Mouse (Mus musculus): ENCODE results near the gene Klhl21.
"Not testable (repeated sequence)": the region's sequence is repeated elsewhere in the genome, so short reads cannot be mapped to it uniquely, and the experiment has no call there.

Klhl21 gene

GRCm38 (mm10) chr4:152024525-152024924, 15.9 kb downstream of the Klhl21 start:
- DNase-seq = no peak

DNA sequence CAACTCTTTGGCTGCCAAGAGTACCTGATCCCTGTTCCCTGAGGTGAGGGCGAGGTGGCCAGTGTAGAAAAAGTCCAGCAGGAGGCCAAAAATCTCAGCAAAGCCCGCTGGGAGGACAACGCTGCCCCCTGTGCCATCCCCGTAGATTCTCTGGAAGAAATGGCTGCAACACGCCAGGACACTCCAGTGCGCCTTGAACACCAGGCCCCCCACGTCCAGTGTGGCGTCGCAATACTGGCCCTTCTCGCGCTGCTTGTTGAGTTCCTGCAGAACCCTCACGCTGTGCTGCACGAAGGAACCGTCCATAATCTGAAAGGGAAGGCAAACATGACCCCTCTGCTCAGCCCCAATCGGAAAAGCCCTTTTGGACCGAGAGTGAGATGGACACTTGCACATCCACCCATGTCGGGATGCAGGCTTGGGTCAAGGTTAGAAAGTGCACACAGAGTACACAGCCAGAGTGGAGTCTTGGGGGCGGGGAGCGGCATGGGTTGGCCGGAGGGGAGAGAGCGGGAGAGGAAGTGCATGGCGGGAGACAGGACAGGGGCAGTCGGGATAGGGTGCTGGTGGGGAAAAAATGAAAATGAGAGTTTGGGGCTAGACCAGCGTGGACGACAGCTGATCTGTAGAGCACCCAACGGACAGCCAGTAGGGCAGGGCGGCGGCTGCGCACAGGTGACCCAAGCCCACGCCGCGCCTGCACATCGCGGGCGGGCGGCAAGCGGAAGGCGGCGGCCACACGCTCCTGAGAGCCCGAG, 18.3 kb downstream of the Klhl21 start:
- peak; percentile 68 for DNase-seq

- peak; percentile 97 for DNase-seq
Measured at GRCm38 (mm10) chr4:152027524-152027923, 18.9 kb downstream of the Klhl21 start, which contains the start of gene Zbtb48. TSS of gene Zbtb48 (minus strand) at chr4:152027671.

- DNase-seq = no peak
Measured at GRCm38 (mm10) chr4:152028456-152028855, 19.9 kb downstream of the Klhl21 start.

- no peak for DNase-seq
Measured at GRCm38 (mm10) chr4:152029087-152029486, 20.5 kb downstream of the Klhl21 start.

DNA sequence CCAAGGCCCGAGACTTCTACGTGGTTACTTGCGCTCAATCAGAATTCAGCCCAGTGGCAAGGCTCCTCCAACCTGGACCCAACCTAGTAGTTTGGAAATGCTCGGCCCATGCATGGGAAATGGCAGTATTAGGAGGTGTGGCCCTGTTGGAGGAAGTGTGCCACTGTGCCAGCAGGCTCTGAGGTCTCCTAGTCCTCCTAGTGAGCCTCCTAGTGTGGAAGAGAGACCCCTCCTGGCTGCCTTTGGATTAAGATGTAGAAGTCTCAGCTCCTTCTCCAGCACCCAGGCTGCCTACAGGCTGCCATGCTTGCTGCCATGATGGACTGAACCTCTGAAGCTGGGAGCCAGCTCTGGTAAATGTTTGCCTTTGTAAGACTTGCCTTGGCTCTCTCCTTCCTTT, 21.4 kb downstream of the Klhl21 start:
- DNase-seq = no peak

GRCm38 (mm10) chr4:152032922-152033321, 24.3 kb downstream of the Klhl21 start:
- DNase-seq = no peak

DNA sequence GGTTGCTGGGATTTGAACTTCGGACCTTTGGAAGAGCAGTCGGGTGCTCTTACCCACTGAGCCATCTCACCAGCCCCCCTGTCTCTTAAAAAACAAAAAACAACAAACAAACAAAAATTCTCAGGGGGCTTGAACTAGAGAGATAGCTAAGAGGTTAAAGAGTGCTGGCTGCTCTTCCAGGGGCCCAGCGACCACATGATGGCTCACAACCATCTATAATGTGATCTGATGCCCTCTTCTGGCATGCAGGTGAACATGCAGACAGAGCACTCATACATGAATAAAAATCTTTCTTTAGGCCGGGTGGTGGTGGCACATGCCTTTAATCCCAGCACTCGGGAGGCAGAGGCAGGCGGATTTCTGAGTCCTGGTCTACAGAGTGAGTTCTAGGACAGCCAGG, 27.9 kb downstream of the Klhl21 start:
- not testable (repeated sequence) for DNase-seq

- DNase-seq = no peak
Measured at GRCm38 (mm10) chr4:152038225-152038984, 29.8 kb downstream of the Klhl21 start, which contains the start of gene Tas1r1. TSS of gene Tas1r1 (minus strand) at chr4:152038568.

DNA sequence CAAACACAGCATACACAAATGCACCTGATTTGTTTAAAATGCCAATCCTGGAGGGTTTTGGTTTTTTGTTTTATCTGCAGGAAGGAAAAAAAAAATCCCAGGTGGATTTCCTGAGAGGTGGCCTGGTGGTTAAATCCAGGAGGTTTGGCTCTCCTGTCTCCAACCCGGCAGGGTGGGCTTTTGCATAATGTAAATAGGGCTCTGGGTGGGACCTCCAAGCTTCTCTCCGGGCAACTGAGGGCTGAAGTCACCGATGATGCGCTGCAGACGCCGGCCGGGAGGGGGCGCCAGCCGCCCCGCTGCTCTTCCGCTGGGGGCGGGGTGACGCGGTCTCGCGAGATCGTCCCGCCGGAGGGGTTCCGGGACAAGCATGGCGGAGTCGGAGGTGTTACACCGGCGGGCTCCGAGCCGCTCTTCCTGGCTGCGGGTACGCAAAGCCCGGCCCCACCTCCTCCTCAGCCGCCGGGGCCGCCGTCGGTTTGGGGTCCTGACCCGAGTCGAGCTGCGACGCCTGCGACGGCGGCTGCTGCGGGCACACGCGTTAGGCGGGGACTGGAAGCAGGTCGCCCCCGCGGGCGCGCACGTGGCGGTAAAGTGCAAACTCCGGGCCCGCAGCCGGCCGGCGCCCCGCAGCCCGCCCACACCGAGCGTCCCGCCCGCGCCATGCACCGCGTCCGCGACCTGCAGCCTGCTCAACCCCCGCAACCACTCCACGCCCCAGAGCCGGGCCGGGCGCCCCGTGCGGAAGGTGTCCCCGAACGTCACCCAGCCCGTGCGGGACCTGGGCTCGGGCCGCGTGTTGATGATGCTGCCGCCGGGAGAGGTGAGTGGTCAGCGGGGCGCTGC, 30.6 kb downstream of the Klhl21 start, which contains the start of gene Nol9:
Gene Nol9 (plus strand): TSS at position 337 of the 846 bp plus-strand sequence.
- peak; percentile 93 for DNase-seq

DNA sequence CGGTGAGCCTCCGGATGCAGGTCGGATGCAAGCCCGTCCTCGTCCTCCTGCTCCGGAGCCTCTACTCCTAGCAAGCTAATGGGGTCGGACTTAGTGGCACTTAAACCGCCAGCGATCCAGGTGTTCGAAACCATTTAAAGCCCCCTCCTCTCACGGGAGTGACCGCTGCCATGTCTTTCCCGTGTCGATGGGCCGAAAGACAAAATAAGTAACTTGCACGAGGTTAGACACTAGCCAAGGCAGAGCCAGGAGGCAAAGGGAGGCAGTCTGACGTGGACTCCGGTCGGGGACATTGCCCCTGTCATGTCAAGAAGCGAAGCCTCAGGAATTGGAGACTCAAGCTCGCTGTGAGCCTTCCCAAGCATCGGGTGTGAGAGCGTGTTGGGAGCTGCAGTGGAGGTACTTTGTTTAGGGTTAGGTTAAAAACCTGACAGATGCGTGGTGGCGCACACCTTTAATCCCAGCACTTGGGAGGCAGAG, 31.3 kb downstream of the Klhl21 start:
- no peak for DNase-seq

DNA sequence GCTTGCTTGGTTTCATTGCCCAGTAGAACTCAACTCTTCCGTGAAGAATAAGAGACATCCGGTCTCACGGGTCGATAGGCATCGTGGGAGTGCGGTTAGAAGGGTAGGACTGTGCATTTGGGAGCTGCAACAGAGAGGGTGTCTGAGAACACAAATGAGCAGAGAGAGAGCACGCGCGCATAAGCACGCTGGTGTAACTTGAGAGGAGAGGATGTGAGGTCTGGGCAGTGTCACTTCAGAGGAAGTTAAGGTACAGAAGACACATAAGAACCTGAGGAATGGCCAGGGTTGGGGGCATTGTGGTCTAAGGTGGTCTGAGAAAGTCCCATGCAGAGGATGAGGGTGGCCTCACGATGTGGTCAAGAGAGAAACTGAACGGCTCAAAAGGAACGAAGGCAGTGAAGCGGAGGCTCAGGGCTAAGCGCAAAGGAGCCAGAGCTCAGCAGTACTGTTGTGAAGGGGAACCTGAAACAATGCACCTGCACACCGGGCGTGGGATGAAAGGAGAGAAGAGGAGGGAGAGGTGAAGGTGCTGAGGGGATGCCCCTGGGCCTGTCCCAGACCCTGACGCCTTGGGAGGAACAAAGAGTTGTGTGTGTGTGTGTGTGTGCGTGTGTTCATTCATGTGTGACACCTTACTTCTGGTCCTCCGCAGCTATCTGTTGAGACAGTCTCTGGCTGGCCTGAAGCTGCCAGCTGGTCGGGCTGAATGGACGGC, 33.5 kb downstream of the Klhl21 start:
- DNase-seq = no peak

DNA sequence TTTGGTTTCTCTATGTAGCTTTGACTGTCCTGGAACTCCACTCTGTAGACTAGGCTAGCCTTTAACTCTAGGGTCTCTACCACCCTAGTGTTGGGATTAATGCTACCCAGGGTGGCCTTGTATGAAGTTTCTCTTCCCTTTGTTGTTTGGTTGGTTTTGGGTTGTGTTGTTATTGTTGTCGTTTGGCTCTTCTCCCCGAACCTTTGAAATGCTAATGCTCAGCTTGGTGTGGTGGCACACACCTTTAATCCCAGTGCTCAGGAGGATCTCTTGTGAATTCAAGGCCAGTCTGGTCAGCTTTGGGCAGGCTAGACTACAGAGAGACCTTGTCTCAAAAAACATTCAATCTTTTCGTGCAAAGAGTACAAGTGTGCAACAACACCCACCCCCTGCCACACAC, 34.6 kb downstream of the Klhl21 start:
- no peak for DNase-seq

DNA sequence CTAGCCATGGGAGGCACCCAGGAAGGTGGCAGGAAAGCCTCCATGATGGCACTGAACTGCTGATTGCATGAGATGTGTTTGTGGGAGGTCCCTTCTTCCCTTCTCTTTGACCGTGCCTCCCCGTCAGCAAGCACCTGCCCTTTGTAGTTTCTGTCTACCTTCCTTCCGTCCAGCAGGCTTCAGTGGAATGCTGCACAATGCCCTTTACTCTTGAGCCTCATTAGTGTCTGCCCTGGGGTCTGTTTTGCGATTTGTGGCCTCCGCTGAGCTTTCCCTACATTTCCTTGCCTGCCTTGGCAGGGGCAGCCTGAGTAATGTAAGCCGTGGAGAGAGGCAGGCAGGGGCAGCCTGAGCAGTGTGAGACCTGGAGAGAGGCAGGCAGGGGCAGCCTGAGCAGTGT, 36.0 kb downstream of the Klhl21 start:
- DNase-seq = no peak

- DNase-seq = no peak
Measured at GRCm38 (mm10) chr4:152062390-152063110, 53.9 kb downstream of the Klhl21 start.

DNA sequence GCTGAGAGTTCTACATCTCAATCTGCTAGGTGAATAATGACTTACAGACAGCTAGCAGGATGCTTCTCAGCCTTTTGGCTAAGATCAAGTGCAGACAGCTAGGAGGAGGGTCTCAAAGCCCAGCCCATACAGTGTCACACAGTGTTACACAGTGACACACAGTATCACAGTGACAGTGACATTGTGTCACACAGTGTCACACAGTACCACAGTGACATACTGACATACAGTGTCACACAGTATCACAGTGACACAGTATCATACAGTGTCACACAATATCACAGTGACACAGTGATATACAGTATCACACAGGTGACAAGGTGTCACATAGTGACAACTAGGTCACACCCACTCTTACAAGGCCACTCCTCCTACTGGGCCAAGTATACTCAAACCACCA, 58.7 kb downstream of the Klhl21 start:
- no peak for DNase-seq
